Mouse (Mus musculus) midbrain, embryonic 13.5 days (tissue): ENCODE data around the gene Synpr. TPM values are rescaled to one million over a fixed set of nuclear protein-coding genes. Genes with fewer than 3 reads are reported as not detected.

Experiments
- ATAC-seq: fragments of 200-750 bp; cut with Nextera tagmentation; 2 replicates; pipeline ENCODE4 v1.8.0; 2017; ENCODE audit warnings: mild to moderate bottlenecking, moderate TSS enrichment, moderate library complexity
- H3K27ac ChIP-seq: fragments of 300-500 bp; sonication (generic); 2 replicates; pipeline ENCODE4 v1.5.1; 2015; ENCODE audit warnings: inconsistent platforms, mild to moderate bottlenecking, moderate library complexity
- H3K27me3 ChIP-seq: fragments of 300-500 bp; sonication (generic); 2 replicates; pipeline ENCODE4 v1.6.1; 2015; ENCODE audit warnings: mild to moderate bottlenecking, inconsistent platforms
- H3K36me3 ChIP-seq: fragments of 300-500 bp; sonication (generic); 2 replicates; pipeline ENCODE4 v1.6.1; 2015; ENCODE audit warnings: mild to moderate bottlenecking, inconsistent platforms
- H3K4me1 ChIP-seq: fragments of 300-500 bp; sonication (generic); replicated peaks from 2 replicates; pipeline ENCODE4 v1.6.1; 2015; ENCODE audit warnings: inconsistent platforms
- H3K4me2 ChIP-seq: fragments of 300-500 bp; sonication (generic); replicated peaks from 2 replicates; pipeline ENCODE4 v1.6.1; 2015; ENCODE audit warnings: moderate library complexity, mild to moderate bottlenecking, inconsistent platforms
- H3K4me3 ChIP-seq: fragments of 300-500 bp; sonication (generic); replicated peaks from 2 replicates; pipeline ENCODE4 v1.5.1; 2015; ENCODE audit warnings: mild to moderate bottlenecking, inconsistent platforms
- H3K9ac ChIP-seq: fragments of 300-500 bp; sonication (generic); replicated peaks from 2 replicates; pipeline ENCODE4 v1.6.1; 2015; ENCODE audit warnings: mild to moderate bottlenecking, inconsistent platforms
- H3K9me3 ChIP-seq: fragments of 300-500 bp; sonication (generic); 2 replicates; pipeline ENCODE4 v1.6.1; 2016; ENCODE audit warnings: mild to moderate bottlenecking, inconsistent platforms
- WGBS: fragments of 180-500 bp; shearing (Covaris S2); methylation state at CpG from one replicate; pipeline ENCODE4 v1.1.7; 2015; 5-methylcytosine and 5-hydroxymethylcytosine counted together
- polyA plus RNA-seq: library from polyadenylated mRNA; unstranded; fragments of >200 nt; fragmentation: Nextera tagmentation; extraction: Ambion mirVana; gene quantifications from 2 replicates; pipeline ENCODE4 v1.2.1, GENCODE M21; 2015

Synpr gene
- polyA plus RNA-seq, 1 experiment from 2014 or later, result 13.4 TPM

DNA sequence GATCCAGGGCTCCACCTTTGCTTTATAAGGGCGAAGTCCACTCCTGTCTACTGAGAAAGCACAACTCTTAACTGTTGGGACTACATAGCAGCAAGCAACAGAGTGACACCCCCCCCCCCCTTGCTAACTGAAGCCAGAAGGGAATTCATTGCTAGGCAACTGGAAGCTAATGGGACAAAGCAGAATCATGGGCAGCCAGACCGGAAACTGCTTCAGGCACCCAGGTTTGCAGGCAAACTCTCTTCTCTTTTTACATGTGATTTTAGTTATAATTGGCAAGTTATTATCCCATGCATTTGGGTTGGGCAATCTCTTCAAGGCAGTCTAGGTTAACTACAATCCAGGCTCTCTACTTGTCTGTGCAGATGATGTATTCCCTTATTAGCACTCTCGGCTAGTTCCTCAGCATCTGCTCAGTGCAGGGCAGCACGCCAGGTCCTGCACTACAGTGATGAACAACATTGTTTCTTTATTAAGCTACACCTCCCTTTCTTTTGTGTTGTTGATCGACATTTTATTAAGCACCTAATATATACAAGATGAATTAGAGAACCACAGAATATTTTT lies 72.6 kb downstream of the Synpr start:
- no peak overlapping the region for H3K4me3 ChIP-seq
- H3K4me1 ChIP-seq, result peaks cover 4% of the 10 kb centered on the region; the same call in 1 of the 2 replicates
- no peak overlapping the region for H3K9ac ChIP-seq
- WGBS, result 70% methylated on average over 5 of the region's 5 CpGs
- H3K4me2 ChIP-seq, result no peak overlapping the region
- ATAC-seq, result no peak
- no peaks in the 10 kb centered on the region for H3K36me3 ChIP-seq
- H3K9me3 ChIP-seq, result no peaks in the 10 kb centered on the region
- no peaks in the 10 kb centered on the region for H3K27me3 ChIP-seq
- H3K27ac ChIP-seq, result no peak overlapping the region

DNA sequence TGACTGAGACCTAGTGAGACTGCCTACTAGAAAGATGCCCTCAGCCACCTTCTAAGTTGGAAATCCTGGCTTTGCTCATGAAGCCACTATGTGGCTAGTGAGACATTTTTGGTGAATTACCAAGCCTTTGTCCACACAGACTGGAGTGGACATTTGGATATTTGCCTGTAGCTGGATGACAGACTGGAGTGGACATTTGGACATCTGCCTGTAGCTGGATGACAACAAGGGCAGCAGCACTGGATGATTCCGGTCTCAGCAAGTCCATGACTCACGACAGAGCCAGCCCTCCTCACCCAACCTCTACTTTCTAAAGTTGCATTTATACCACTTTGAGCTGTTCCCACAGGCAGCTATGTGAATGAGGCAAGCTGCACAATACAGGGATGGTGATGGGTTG lies 73.5 kb downstream of the Synpr start:
- Histone ChIP-seq H3K4me3 (no peak overlapping the region), H3K4me2 (no peak overlapping the region), H3K27ac (no peak overlapping the region), H3K9me3 (no peaks in the 10 kb centered on the region), H3K36me3 (no peaks in the 10 kb centered on the region), H3K27me3 (no peaks in the 10 kb centered on the region), H3K9ac (no peak overlapping the region), H3K4me1 (peaks cover 4% of the 10 kb centered on the region; the same call in 1 of the 2 replicates)
- no peak for ATAC-seq
- WGBS, result 79% methylated on average over 2 of the region's 2 CpGs

DNA sequence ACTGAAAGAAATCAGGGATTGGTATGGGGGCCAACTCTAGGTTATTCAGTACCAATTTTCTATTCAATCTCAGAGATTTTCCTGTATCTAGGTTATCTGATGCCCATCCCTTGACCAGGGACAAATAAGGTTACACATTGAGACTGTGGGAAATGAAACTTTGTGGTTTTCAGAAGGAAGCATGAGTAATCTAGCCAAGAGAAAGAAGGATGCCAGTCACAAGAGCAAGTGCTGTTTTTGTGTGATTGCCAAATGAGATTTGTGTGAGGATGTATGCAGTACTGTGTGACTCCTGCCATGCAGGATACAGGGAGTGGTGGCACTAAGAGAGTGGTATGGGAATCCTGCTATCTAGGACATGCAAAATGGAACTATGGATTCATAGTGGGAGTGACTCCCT lies 76.6 kb downstream of the Synpr start:
- H3K9ac ChIP-seq, result no peak overlapping the region
- no peaks in the 10 kb centered on the region; the same call in 1 of the 2 replicates for H3K4me1 ChIP-seq
- no peak overlapping the region for H3K4me3 ChIP-seq
- ATAC-seq, result no peak
- H3K27ac ChIP-seq, result no peak overlapping the region
- no peaks in the 10 kb centered on the region for H3K9me3 ChIP-seq
- no peak overlapping the region for H3K4me2 ChIP-seq
- no peaks in the 10 kb centered on the region for H3K36me3 ChIP-seq
- no peaks in the 10 kb centered on the region for H3K27me3 ChIP-seq

- Histone ChIP-seq H3K27me3 (no peaks in the 10 kb centered on the region), H3K4me1 (no peaks in the 10 kb centered on the region; the same call in 1 of the 2 replicates), H3K36me3 (no peaks in the 10 kb centered on the region), H3K4me2 (no peak overlapping the region), H3K9ac (no peak overlapping the region), H3K9me3 (no peaks in the 10 kb centered on the region), H3K4me3 (no peak overlapping the region), H3K27ac (no peak overlapping the region)
- 90% methylated on average over 3 of the region's 3 CpGs for WGBS
- no peak for ATAC-seq
Measured at GRCm38 (mm10) chr14:13361642-13362041, 77.1 kb downstream of the Synpr start.

DNA sequence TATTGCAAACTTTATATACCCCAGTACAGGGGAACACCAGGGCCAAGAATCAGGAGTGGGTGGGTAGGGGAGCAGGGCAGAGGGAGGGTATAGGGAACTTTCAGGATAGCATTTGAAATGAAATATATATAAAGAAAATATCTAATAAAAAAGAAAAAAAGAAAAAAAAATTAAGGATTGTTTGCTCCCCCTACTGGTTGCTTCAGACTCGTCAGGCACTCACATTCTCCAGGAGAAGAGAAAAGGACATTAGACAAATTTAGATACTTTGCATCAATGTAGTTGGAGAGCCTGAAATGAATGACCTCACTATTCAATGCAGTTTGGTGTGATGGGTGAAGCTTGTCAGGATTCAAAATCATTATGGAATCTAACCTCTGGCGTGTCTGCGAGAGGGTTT lies 83.7 kb downstream of the Synpr start:
- Histone ChIP-seq H3K4me2 (no peak overlapping the region), H3K4me1 (no peaks in the 10 kb centered on the region), H3K9ac (no peak overlapping the region), H3K27ac (no peak overlapping the region), H3K36me3 (no peaks in the 10 kb centered on the region), H3K4me3 (no peak overlapping the region), H3K27me3 (no peaks in the 10 kb centered on the region), H3K9me3 (no peaks in the 10 kb centered on the region)
- no peak for ATAC-seq
- WGBS, result 72% methylated on average over 3 of the region's 3 CpGs

GRCm38 (mm10) chr14:13389081-13389480 lies 104.5 kb downstream of the Synpr start:
- Histone ChIP-seq H3K4me1 (no peaks in the 10 kb centered on the region), H3K4me3 (no peak overlapping the region), H3K4me2 (no peak overlapping the region), H3K36me3 (no peaks in the 10 kb centered on the region), H3K27me3 (no peaks in the 10 kb centered on the region), H3K9ac (no peak overlapping the region), H3K27ac (no peak overlapping the region), H3K9me3 (no peaks in the 10 kb centered on the region)
- ATAC-seq, result no peak
- WGBS, result 56% methylated on average over 7 of the region's 7 CpGs

DNA sequence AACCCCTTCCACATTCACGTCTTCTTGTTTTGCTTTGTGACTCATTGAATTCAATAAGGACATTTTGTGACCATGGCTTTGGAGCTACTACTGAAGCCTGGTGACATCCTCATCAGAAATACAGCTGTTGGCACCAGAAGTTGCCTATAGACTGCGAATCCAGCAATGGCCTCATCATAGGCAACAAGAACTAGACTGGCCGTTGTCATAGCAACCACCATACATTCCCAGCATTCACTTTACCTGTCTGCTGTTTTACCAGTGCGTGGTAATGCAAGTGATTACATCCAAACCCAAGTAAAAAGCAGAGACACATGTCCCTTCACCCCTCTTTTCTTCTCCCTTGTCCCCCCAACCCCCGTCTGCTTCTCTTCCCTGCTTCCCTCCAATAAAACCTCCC lies 105.4 kb downstream of the Synpr start:
- Histone ChIP-seq H3K27ac (no peak overlapping the region), H3K9me3 (no peaks in the 10 kb centered on the region), H3K4me3 (no peak overlapping the region), H3K27me3 (no peaks in the 10 kb centered on the region), H3K9ac (no peak overlapping the region), H3K36me3 (no peaks in the 10 kb centered on the region), H3K4me1 (no peaks in the 10 kb centered on the region), H3K4me2 (no peak overlapping the region)
- WGBS, result 81% methylated on average over 5 of the region's 5 CpGs
- 0 out of 2 replicates have a peak, but pooled peaks have one; percentile 40 for ATAC-seq

GRCm38 (mm10) chr14:13399226-13400020 lies 114.8 kb downstream of the Synpr start:
- Histone ChIP-seq H3K9me3 (no peaks in the 10 kb centered on the region), H3K36me3 (no peaks in the 10 kb centered on the region), H3K4me3 (no peak overlapping the region), H3K27ac (no peak overlapping the region), H3K4me1 (no peaks in the 10 kb centered on the region), H3K4me2 (no peak overlapping the region), H3K9ac (no peak overlapping the region), H3K27me3 (no peaks in the 10 kb centered on the region)
- 63% methylated on average over 6 of the region's 6 CpGs for WGBS
- no peak for ATAC-seq

DNA sequence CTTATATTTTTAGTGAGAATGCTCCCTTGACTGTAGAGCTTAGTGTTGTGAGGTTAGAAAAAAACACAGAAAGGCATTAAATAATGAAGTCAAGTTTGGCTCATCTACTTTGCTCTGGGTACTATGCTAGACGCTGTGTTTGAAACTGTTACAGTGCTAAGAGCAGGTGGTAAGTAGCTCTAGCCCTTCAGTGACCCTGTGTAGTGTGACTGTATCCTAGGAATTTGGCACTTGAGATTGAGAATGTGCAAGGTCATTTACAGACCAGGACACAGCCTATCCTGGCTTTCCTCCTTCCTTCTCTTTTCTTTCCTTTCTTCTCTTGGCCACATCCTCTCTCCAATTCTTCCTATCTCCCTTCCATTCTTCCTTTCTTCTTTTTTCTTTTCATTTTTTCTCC lies 127.1 kb downstream of the Synpr start:
- Histone ChIP-seq H3K9me3 (no peaks in the 10 kb centered on the region), H3K36me3 (no peaks in the 10 kb centered on the region), H3K9ac (no peak overlapping the region), H3K4me1 (no peaks in the 10 kb centered on the region), H3K4me3 (no peak overlapping the region), H3K27ac (no peak overlapping the region), H3K27me3 (no peaks in the 10 kb centered on the region), H3K4me2 (no peak overlapping the region)
- ATAC-seq, result no peak
- 86% methylated on average over 1 of the region's 1 CpGs for WGBS

- no peak overlapping the region for H3K4me2 ChIP-seq
- WGBS, result 80% methylated on average over 6 of the region's 6 CpGs
- 0 out of 2 replicates have a peak, but pooled peaks have one; percentile 20 for ATAC-seq
Measured at GRCm38 (mm10) chr14:13440723-13441122, 156.1 kb downstream of the Synpr start.

DNA sequence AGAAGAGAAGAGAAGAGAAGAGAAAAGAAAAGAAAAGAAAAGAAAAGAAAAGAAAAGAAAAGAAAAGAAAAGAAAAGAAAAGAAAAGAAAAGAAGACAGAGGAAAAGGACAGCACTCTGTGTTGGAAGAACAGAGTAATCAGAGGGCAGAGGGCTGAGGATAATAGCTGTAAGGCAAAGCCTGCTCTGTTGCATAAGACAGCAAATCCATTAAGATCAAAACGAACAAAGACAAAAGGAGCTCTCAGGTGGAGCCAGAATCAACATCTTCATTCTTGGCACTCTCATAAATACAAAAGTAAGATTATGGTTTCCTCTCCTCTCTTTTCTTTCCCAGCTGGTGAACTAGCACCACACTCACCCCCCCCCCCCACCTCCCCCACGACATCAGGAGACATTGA lies 160.3 kb downstream of the Synpr start:
- H3K4me2 ChIP-seq, result no peak overlapping the region
- 7% methylated on average over 2 of the region's 2 CpGs for WGBS
- no peak overlapping the region for H3K9ac ChIP-seq
- H3K27me3 ChIP-seq, result no peaks in the 10 kb centered on the region
- no peaks in the 10 kb centered on the region for H3K9me3 ChIP-seq
- no peaks in the 10 kb centered on the region for H3K4me1 ChIP-seq
- no peak overlapping the region for H3K27ac ChIP-seq
- no peaks in the 10 kb centered on the region for H3K36me3 ChIP-seq
- H3K4me3 ChIP-seq, result no peak overlapping the region
- no peak for ATAC-seq

More at GRCm38 (mm10) chr14:13440723-13441122, 156.1 kb downstream of the Synpr start:
- Histone ChIP-seq H3K27ac (no peak overlapping the region), H3K36me3 (no peaks in the 10 kb centered on the region), H3K4me3 (no peak overlapping the region), H3K27me3 (no peaks in the 10 kb centered on the region), H3K9me3 (no peaks in the 10 kb centered on the region), H3K9ac (no peak overlapping the region), H3K4me1 (no peaks in the 10 kb centered on the region)

DNA sequence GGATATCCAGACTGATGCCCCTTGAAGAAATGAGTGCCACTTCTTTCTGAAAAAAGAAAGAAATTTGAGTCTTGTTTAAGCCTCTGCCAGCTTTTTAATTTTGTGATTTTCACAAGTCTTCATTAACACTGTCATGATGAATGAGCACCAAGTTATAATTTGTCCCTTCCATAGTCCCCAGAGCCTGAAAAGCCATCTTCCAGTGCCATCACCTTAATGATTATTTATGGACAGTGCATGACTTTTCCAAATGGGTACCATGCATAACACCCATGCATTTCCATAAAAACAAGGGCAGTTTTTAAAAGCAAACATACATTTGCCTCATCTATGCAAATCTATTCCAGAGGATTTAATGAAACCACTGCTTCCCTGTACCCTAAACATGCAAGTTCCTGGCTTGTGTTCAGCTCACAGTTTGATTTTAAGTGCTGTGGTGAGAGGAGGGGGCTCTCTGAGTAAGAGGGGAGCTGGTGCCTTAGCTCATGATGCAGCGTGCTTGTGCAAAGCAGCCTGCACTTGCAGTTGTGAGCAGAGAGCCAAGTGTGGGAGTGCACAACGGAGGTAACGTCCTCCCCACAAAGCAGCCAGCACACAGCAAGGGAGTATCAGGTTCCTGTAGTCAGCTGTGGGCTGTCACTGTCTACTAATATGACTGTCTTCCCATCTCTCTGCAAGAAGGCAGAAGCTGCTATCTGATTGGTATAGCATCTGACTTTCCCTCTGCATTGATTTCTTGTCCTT lies 169.1 kb downstream of the Synpr start:
- Histone ChIP-seq H3K4me2 (0 out of 2 replicates have a peak overlapping the region, but pooled peaks have one; percentile 5), H3K4me3 (no peak overlapping the region), H3K4me1 (peaks cover 19% of the 10 kb centered on the region), H3K9me3 (no peaks in the 10 kb centered on the region), H3K27ac (peak overlapping the region; percentile 51), H3K27me3 (no peaks in the 10 kb centered on the region), H3K9ac (0 out of 2 replicates have a peak overlapping the region, but pooled peaks have one; percentile 16), H3K36me3 (no peaks in the 10 kb centered on the region)
- peak; percentile 76 for ATAC-seq
- 47% methylated on average over 3 of the region's 3 CpGs for WGBS
